Mouse (Mus musculus) central nervous system, embryonic 11.5 days (tissue): ENCODE results near the gene Dip2b. TPM values are rescaled to one million over a fixed set of nuclear protein-coding genes. Genes with fewer than 3 reads are reported as not detected.

Experiments
- polyA plus RNA-seq: library from polyadenylated mRNA; depleted of rRNA; stranded (reverse); fragments of >200 nt; gene quantifications from 2 replicates; pipeline ENCODE4 v1.2.3, GENCODE M21; 2012; rRNA removed

The Dip2b gene
- 21.7 and 22.6 TPM in 2 replicates for polyA plus RNA-seq

GRCm38 (mm10) chr15:100038470-100038971 lies at the start of gene Dip2b:
Gene Dip2b, plus strand, starts transcription at chr15:100038664.

GRCm38 (mm10) chr15:100227663-100228534 lies 189.4 kb downstream of the Dip2b start, which contains the start of gene Atf1:
Gene Atf1, plus strand, starts transcription at chr15:100227819.

Other genes starting within 250 kb of the Dip2b start
- 25.6 and 44.8 TPM in 2 replicates for gene Lima1, start 163.2 kb upstream of the Dip2b start, polyA plus RNA-seq
- gene Fam186a, start 71.6 kb upstream of the Dip2b start, polyA plus RNA-seq, result 0.01 and 0.02 TPM in 2 replicates
- 31.6 and 35.7 TPM in 2 replicates for gene Larp4, start 68.6 kb upstream of the Dip2b start, polyA plus RNA-seq
- 34.1 and 35.2 TPM in 2 replicates for gene Atf1, start 189.2 kb downstream of the Dip2b start, polyA plus RNA-seq
- not detected in 2 replicates for gene Tmprss12, start 242.2 kb downstream of the Dip2b start, polyA plus RNA-seq